Mouse (Mus musculus) stomach, embryonic 14.5 days (tissue): Measurements from ENCODE around the gene Ankrd53. TPM values are rescaled to one million over a fixed set of nuclear protein-coding genes. Genes with fewer than 3 reads are reported as not detected.
"Not testable (repeated sequence)": the region's sequence is repeated elsewhere in the genome, so short reads cannot be mapped to it uniquely, and the experiment has no call there.

Source experiments
- ATAC-seq: fragments of 200-750 bp; cut with Nextera tagmentation; 2 replicates; pipeline ENCODE4 v1.8.0; 2017; ENCODE audit warnings: low read depth, moderate TSS enrichment; ENCODE audit not compliant: insufficient number of reproducible peaks, insufficient read depth, low FRiP score
- H3K27ac ChIP-seq: fragments of 300-500 bp; sonication (generic); 2 replicates; pipeline ENCODE4 v1.5.1; 2014; ENCODE audit warnings: mild to moderate bottlenecking, low read length, moderate library complexity, mixed read lengths
- H3K27me3 ChIP-seq: fragments of 300-500 bp; sonication (generic); 2 replicates; pipeline ENCODE4 v1.6.1; 2014; ENCODE audit warnings: low read length, control low read depth, mixed read lengths; ENCODE audit not compliant: control insufficient read depth, insufficient read depth
- H3K36me3 ChIP-seq: fragments of 300-500 bp; sonication (generic); 2 replicates; pipeline ENCODE4 v1.6.1; 2014; ENCODE audit warnings: mild to moderate bottlenecking, control low read depth, low read length, moderate library complexity, mixed read lengths; ENCODE audit not compliant: control insufficient read depth, insufficient read depth
- H3K4me1 ChIP-seq: fragments of 300-500 bp; sonication (generic); 2 replicates; pipeline ENCODE4 v1.6.1; 2014; ENCODE audit warnings: low read length, control low read depth, mixed read lengths; ENCODE audit not compliant: control insufficient read depth, insufficient read depth
- H3K4me2 ChIP-seq: fragments of 300-500 bp; sonication (generic); replicated peaks from 2 replicates; pipeline ENCODE4 v1.6.1; 2014; ENCODE audit warnings: low read depth, low read length, control low read depth
- H3K4me3 ChIP-seq: fragments of 300-500 bp; sonication (generic); 2 replicates; pipeline ENCODE4 v1.5.1; 2014; ENCODE audit warnings: low read depth, low read length, control low read depth
- H3K9ac ChIP-seq: fragments of 300-500 bp; sonication (generic); replicated peaks from 2 replicates; pipeline ENCODE4 v1.6.1; 2014; ENCODE audit warnings: low read depth, mild to moderate bottlenecking, control low read depth, low read length, moderate library complexity, mixed read lengths
- H3K9me3 ChIP-seq: fragments of 300-500 bp; sonication (generic); 2 replicates; pipeline ENCODE4 v1.6.1; 2016; ENCODE audit warnings: low read depth, low read length, control low read depth; ENCODE audit not compliant: control insufficient read depth
- WGBS: fragments of 180-500 bp; shearing (Covaris S2); extraction: QIAGEN DNeasy Blood & Tissue Kit; methylation state at CpG from one replicate; pipeline ENCODE4 v1.1.7; 2014; 5-methylcytosine and 5-hydroxymethylcytosine counted together
- polyA plus RNA-seq: library from polyadenylated mRNA; unstranded; fragments of >200 nt; fragmentation: Nextera tagmentation; extraction: Ambion mirVana; gene quantifications from 2 replicates; pipeline ENCODE4 v1.2.1, GENCODE M21; 2014

The Ankrd53 gene
- polyA plus RNA-seq, 1 experiment from 2014 or later = not detected

DNA sequence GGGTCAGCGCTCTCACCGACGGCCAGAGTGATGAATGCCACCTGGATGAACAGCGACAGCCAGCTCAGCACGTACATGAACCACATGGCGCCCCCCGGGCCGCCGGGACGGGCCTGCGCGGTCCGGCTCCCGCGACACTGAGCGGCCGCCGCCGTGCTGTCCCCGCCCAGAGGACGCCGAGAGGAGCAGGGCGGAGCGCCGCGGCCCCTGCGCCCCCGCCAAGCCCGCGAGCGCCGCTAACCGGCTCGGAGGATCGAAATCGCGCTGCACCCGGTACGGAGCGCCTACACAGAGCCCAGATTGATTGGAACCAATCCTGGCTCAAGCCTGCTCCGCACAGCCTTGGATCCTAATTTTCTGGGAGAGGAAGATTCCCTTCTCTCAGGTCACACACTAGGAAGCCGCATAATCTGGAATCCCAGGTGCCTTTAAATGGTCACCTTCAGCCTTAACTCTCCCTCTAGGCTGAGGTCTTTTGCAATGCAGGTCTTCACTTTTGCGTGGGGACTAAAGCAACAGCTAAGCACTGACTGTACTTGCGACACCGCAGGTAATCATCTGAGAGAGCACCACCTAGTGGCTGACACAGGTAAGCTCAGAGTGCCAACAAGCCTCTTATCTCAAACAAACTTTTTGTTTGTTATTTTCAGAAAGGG lies 13.3 kb downstream of the Ankrd53 start, which contains the start of gene Tex261:
Gene Tex261, minus strand, starts transcription at position 176 of the 656 bp plus-strand sequence.
- H3K4me1 ChIP-seq = peaks cover 15% of the 10 kb centered on the region; the same call in 1 of the 2 replicates
- H3K9ac ChIP-seq = peak within 1 kb of the TSS; percentile 90
- H3K36me3 ChIP-seq = peaks cover 9% of the 10 kb centered on the region; the same call in 1 of the 2 replicates
- H3K27ac ChIP-seq = peak within 1 kb of the TSS; percentile 88
- H3K4me3 ChIP-seq = peak within 1 kb of the TSS; percentile 85
- peak; percentile 92 for ATAC-seq
- no peaks in the 10 kb centered on the region for H3K9me3 ChIP-seq
- peak within 1 kb of the TSS; percentile 78 for H3K4me2 ChIP-seq
- WGBS = under 1% methylated on average over 45 of the region's 45 CpGs
- no peaks in the 10 kb centered on the region for H3K27me3 ChIP-seq

DNA sequence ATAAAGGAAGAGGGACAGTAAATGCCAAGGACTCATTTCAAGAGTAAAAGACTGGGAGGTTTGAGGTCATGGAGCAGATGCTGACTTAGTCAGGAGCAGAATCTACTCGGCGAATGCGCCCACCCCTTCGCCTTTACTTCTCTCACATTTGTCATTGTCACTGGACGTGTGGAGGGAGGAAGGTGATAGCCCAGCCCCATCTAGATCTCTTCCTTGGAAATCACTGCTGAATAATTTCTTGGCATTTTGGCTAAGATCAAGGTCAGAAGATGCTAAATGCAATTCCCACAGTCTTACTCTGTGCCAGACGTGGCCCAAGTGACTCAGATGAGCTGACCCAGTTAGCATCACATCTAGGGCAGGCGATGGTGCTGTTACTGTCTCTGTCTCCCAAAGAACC lies 15.9 kb downstream of the Ankrd53 start:
- no peak overlapping the region for H3K4me2 ChIP-seq
- H3K27ac ChIP-seq = no peak overlapping the region
- ATAC-seq = no peak
- no peaks in the 10 kb centered on the region for H3K27me3 ChIP-seq
- 68% methylated on average over 7 of the region's 7 CpGs for WGBS
- no peak overlapping the region for H3K4me3 ChIP-seq
- H3K9ac ChIP-seq = no peak overlapping the region
- peaks cover 15% of the 10 kb centered on the region; the same call in 1 of the 2 replicates for H3K4me1 ChIP-seq
- H3K9me3 ChIP-seq = no peaks in the 10 kb centered on the region
- H3K36me3 ChIP-seq = no peaks in the 10 kb centered on the region

DNA sequence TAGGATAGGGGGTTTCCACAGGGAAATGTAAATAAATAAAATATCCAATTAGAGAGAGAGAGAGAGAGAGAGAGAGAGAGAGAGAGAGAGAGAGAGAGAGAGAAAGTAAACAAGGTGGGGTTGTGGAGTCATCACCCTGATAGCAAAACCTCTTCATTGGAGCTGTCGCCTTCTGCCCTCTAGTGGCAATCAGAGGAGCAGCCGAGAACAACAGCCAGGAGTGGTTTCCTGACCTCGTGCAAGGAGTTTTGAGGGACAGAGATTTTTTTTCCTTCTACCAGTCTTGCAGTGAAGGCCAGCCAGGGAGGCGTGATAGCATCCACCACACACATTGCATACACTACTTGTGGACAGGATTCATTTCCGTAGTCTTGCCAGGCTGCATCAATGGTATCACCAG lies 16.6 kb downstream of the Ankrd53 start:
- no peak overlapping the region for H3K9ac ChIP-seq
- no peak overlapping the region for H3K4me3 ChIP-seq
- peaks cover 13% of the 10 kb centered on the region; the same call in 1 of the 2 replicates for H3K4me1 ChIP-seq
- no peak for ATAC-seq
- H3K36me3 ChIP-seq = no peaks in the 10 kb centered on the region
- WGBS = 11% methylated on average over 5 of the region's 5 CpGs
- no peaks in the 10 kb centered on the region for H3K27me3 ChIP-seq
- H3K27ac ChIP-seq = no peak overlapping the region
- H3K4me2 ChIP-seq = no peak overlapping the region
- no peaks in the 10 kb centered on the region for H3K9me3 ChIP-seq

DNA sequence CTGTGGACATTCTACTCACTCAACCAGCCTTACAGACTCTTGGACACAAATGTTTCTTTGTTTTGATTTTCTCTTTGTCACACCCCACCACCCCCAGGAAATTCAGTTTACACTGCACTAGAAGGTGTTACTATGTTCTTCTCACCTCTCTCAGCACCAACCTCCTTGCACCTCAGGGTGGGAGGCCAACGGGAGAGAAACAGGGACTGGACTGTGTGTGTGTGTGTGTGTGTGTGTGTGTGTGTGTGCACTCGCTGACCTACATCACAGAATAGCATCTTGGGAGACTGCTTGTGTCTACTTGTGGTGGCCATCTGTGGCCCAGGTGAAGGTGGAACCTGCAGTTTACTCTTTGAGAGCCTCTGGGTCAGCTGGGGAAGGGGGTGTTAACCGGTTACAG lies 24.0 kb downstream of the Ankrd53 start:
- no peak for ATAC-seq
- no peak overlapping the region for H3K27ac ChIP-seq
- WGBS = 74% methylated on average over 3 of the region's 3 CpGs
- no peaks in the 10 kb centered on the region for H3K9me3 ChIP-seq
- no peak overlapping the region for H3K4me2 ChIP-seq
- H3K4me1 ChIP-seq = no peaks in the 10 kb centered on the region
- no peaks in the 10 kb centered on the region for H3K27me3 ChIP-seq
- H3K4me3 ChIP-seq = no peak overlapping the region
- H3K9ac ChIP-seq = no peak overlapping the region
- H3K36me3 ChIP-seq = no peaks in the 10 kb centered on the region

DNA sequence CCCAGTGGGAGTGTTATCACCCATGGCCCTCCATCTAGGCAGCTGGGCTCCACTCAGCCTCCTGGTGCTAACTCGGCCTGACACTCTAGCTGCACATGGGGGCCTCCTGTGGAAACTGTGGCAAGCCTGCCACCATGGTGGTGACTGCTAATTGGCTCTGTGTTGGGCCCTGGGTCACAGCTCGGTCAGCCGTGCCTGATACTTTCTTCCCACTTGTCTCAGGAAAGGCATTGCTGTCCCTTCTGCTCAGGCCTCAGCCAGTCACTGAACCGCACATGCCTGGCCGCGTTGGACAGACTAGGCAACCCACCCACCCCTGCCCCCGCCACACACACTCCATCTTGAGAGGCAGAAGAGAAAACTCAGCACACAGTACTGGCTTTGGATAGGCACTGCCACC lies 26.1 kb downstream of the Ankrd53 start:
- no peak overlapping the region for H3K9ac ChIP-seq
- ATAC-seq = no peak
- no peaks in the 10 kb centered on the region for H3K9me3 ChIP-seq
- H3K27ac ChIP-seq = no peak overlapping the region
- no peak overlapping the region for H3K4me3 ChIP-seq
- 81% methylated on average over 7 of the region's 7 CpGs for WGBS
- H3K4me2 ChIP-seq = no peak overlapping the region
- H3K27me3 ChIP-seq = no peaks in the 10 kb centered on the region
- no peaks in the 10 kb centered on the region for H3K36me3 ChIP-seq
- H3K4me1 ChIP-seq = no peaks in the 10 kb centered on the region

DNA sequence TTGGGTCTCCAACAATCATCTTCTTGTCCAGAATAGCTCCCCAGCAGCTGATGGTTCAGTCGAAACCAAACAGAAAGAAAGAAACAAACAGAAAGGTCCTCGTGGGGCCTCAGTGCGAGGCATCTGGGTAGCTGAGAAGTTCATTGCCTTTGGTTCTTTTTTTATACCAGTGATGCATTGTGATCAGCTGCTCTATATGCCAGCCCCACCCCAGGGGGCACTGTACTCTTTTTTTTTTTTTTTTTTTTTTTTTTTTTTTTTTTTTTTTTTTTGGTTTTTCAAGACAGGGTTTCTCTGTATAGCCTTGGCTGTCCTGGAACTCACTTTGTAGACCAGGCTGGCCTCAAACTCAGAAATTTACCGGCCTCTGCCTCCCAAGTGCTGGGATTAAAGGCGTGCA lies 28.1 kb downstream of the Ankrd53 start:
- not testable (repeated sequence) for H3K4me1 ChIP-seq, H3K4me2 ChIP-seq, H3K36me3 ChIP-seq, H3K4me3 ChIP-seq, H3K9me3 ChIP-seq, ATAC-seq, H3K9ac ChIP-seq, H3K27ac ChIP-seq, H3K27me3 ChIP-seq
- 82% methylated on average over 5 of the region's 5 CpGs for WGBS

DNA sequence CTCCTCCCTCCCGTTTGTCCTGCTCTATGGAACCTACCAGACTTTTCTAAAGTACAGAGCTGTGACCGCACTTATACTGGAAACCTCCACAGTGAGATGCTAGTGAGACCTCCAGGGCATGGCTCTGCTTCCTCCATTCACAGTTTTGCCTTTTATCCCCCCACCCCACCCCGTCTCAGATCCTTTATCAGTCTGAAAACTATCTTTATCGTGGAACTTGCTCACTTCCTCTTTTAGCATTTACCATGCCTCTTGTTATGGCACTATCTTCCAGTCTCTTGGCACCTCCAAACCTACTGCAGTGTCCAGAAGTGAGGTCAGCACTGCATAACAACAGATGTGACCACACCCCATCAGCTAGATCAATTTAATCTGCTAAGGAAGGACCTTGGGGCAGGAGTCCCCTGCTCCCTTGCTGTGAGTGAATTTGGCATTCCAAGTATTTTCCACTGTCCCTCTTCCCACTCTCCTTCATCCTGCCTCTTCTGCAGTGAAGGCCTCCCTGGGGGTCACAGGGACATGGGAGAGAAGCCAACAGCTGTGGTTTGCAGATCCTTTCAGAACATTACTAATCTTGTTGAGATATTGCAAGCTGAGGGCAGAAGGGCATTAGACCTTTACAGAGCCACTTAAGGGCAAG lies 28.9 kb downstream of the Ankrd53 start:
- 62% methylated on average over 4 of the region's 4 CpGs for WGBS
- ATAC-seq = no peak

DNA sequence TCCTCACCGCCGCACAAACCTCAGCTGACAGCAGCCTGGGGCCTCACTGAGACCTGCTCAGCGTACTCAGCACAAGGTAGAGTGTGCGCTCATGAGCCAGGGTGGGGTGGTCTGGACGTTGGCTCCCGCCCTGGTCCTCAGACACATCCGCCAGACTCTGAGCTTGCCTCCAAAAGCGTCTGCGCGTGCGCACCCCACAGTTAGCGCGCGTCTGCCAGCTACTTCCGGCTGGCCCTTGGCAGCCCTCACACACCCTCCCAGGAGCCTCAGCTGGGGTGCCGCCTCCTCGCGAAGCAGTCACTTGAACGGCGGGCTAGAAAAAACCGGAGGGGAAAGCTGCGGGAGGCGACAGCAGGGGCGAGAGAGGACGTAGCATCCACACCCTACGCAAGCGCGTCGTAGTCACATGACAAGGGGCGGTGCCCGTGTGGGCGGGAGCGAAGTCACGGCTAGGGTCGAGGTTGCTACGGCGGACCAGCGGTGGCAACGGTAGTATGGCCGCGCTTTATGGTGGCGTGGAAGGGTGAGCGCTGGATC lies 32.4 kb downstream of the Ankrd53 start, which contains the start of gene Nagk:
Gene Nagk, plus strand, starts transcription at position 223 of the 537 bp plus-strand sequence.
- peak; percentile 94 for ATAC-seq
- Histone ChIP-seq H3K36me3 (no peaks in the 10 kb centered on the region), H3K9me3 (no peaks in the 10 kb centered on the region), H3K9ac (peak within 1 kb of the TSS; percentile 66), H3K4me1 (no peaks in the 10 kb centered on the region), H3K27me3 (no peaks in the 10 kb centered on the region), H3K4me2 (peak within 1 kb of the TSS; percentile 56), H3K27ac (peak within 1 kb of the TSS; percentile 91), H3K4me3 (peak within 1 kb of the TSS; percentile 77)
- under 1% methylated on average over 43 of the region's 43 CpGs for WGBS

More for the DNA sequence above, 28.9 kb downstream of the Ankrd53 start:
- Histone ChIP-seq H3K4me3 (no peak overlapping the region), H3K27me3 (no peaks in the 10 kb centered on the region), H3K4me2 (no peak overlapping the region), H3K9ac (no peak overlapping the region), H3K4me1 (no peaks in the 10 kb centered on the region), H3K9me3 (no peaks in the 10 kb centered on the region), H3K27ac (no peak overlapping the region), H3K36me3 (no peaks in the 10 kb centered on the region)
